Mouse (Mus musculus): ENCODE data around the gene Daw1.

GRCm38 (mm10) chr1:83141510-83141909, 18.0 kb upstream of the Daw1 start:
- TF ChIP-seq CTCF (IDR thresholded peaks at IDR 0.05; ENCODE audit: extremely low read depth, insufficient read length, insufficient replicate concordance, low read depth, low read length) (no peak), POLR2A (IDR thresholded peaks at IDR 0.05; ENCODE audit: low read depth, low read length) (no peak)

All from small intestine, adult 2 months (tissue).